Mouse (Mus musculus) adrenal gland, adult 8-10 months (tissue): Measurements from ENCODE around the gene Eif4a2. TPM values are rescaled to one million over a fixed set of nuclear protein-coding genes. Genes with fewer than 3 reads are reported as not detected.
"Not testable (repeated sequence)": the region's sequence is repeated elsewhere in the genome, so short reads cannot be mapped to it uniquely, and the experiment has no call there.

Source experiments
- DNase-seq: peaks from one replicate; pipeline ENCODE4 v3.0.0; 2022
- total RNA-seq, 4 experiments: library from RNA; stranded (reverse); gene quantifications; 2 replicates each; pipeline ENCODE4 v1.2.4; 2022

Gene Eif4a2
- 100 to 1,000 TPM; 551 to 775 (median 679) TPM for total RNA-seq

DNA sequence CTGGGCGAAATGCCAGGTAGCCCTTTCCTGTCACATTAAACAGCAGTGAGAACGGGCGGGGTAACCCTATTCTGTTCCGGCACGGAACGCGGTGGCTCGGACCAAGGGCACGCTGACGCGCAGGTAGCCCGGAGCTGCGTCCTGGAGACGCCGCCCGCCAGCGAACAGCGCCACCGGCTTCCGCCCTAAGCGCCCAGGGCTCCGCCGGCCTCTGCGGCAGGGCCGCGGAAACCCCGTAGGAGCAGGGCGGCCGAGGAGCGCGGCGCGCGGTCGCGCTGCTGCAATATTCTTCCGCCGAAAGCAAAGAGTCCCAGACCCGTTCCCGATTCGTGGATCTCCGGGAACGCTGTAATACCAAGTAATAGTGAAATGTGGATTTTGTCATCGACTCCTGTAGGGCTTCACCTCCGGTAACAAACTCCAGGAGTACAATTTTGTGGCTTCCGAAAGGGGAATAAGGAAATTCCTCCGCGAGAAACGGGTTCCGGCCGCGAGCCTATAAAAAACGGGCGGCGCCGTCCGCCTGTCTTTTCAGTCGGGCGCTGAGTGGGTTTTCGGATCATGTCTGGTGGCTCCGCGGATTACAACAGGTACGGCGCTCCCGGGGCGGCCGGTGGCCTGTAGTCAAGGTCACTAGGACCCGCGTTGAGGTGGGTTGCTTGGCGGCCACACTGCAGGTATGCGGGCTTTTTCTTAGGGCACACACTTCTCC, at the start of gene Eif4a2:
TSS of gene Eif4a2 (plus strand) at position 214 of the 712 bp plus-strand sequence.
- peak; percentile 88 for DNase-seq

DNA sequence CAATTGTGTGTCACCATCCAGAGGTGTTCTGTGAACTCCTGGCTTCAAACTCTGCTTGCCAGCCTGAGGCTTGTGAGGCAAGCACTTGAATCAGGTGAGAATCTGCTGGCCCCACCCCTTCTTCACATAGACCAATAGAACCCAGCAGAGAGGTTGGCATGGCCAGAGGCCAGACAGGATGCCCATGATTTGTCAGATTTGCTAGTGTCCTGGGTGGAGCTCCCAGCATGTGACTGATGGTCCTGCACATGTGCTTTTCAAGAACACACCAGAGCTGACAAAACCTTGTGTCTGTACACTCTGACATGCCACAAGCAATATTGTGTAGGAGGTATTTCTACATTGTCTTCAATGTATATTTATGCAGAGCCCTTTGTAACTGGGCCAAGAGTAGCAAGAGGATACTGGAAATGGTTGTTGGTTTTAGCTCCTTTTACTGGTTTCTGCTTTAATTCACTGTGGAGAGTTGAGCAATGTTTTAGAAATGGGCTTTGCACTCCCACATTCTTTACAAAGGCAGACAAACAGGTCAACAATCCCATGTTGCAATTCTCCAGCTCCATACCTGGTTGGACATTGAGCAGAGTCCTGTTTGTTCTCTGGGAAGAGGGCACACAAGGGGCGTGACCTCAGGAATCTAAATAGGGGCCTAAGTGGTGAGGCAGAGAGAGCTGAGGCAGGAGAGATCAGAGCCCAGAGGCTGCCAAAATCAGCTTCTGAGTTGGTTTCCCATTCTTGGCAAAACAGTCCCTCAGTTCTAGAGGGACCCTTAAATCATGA, 49.4 kb upstream of the Eif4a2 start, which contains the start of gene Kng1:
TSS of gene Kng1 (plus strand) at position 198 of the 780 bp plus-strand sequence.
- not testable (repeated sequence) for DNase-seq

DNA sequence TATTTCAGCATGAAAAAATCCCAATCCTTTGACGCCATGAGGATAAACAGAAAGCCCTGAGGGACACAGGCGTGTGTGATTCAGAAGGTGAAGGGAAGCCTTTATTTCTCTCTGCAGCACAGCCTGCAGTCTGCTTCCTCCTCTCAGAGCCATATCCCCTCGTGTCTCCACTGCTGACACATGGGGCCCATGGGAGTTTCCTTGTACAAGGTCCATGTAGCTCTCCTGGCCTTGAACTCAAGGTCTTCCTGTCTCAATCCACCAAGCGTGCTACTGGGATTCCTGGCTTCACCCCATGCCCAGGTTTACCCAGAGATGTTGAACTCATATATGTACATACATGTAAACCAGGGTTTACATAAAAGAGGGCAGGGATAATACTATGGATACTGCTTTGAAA, 47.6 kb upstream of the Eif4a2 start:
- not testable (repeated sequence) for DNase-seq

DNA sequence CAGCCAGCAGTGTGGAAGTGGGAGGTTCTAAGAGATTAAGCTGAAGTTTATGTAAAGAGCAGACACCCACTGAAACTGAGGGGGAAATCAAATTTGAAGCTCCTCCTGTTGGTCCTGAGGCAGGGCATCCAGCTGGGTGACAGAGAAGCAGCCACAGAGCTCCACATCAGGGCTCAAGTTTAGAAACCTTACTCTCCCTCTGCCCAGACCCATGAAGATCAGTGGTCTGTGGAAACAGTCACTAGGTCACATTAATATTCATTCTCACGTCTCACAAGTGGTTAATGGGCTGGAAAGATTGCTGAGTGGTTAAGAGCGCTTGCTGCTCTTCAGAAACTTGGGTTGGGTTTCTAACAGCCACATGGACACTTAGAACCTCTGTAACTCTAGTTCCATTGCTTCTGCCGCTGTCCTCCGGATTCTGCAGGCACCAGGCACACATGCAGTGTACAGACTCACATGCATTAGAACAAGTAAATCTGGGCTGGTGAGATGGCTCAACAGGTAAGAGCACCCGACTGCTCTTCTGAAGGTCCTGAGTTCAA, 46.4 kb upstream of the Eif4a2 start:
- not testable (repeated sequence) for DNase-seq

DNA sequence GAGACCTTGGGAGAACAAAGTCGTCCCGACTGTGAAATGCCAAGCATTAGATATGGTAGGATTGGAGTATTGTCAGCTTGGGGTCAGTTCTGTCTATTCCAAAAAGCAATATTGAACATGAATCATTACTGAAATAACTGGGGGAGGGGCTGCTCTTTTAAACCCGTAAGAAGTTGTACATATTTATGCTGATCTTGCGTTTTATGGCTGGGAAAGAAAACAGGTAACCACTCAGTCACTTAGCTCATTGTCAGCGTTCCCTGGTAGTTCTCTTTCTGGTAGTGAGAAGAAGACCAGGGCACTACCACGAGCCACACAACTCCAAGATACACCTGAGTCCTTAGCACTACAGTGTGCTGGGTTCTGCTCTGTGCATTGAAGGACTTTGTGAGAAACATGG, 29.7 kb upstream of the Eif4a2 start:
- not testable (repeated sequence) for DNase-seq

DNA sequence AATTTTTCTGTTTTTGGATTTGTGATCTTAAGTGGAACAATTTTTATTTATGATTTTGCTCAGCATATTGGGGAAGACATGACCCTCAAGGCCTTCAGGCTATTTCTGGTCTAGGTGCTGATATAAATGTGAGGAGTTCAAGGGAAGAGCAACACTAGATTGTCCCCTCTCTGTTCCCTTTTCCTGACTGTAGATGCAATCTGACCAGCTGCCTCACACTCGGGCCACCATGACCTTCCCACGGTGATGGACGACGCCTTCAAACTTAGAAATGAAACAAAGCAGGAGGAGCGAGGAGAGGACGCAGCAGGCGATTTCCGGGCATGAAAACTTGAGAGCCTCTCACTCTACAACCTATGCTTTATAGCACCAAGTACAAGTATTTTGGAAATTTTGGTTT, 20.1 kb upstream of the Eif4a2 start:
- DNase-seq = not testable (repeated sequence)

DNA sequence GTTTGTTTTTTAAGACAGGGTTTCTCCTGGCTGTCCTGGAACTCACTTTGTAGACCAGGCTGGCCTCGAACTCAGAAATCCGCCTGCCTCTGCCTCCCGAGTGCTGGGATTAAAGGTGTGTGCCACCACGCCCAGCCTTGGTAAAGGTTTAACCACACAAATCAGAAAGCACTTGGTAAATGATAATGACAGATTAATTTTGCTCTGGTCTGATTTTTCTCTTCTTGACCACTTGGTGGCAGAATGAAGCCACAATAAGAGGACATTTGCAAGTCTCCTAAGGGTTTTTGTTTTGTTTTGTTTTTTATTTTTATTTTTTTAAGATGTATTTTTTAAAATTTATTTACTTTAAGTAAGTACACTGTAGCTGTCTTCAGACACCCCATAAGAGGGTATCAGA, 19.5 kb upstream of the Eif4a2 start:
- DNase-seq = not testable (repeated sequence)

DNA sequence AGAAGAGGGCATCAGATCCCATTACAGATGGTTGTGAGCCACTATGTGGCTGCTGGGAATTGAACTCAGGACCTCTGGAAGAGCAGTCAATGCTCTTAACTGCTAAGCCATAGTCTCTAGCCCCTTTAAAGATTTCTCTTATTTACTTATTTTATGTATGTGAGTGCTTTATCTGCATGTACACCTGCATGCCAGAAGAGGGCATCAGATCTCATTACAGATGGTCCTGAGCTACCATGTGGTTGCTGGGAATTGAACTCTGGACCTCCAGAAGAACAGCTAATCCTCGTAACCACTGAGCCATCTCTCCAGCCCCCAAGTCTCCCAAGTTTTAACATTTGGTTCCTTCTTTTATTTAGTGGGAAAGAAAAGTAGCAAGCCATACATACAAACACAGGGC, 18.8 kb upstream of the Eif4a2 start:
- DNase-seq = not testable (repeated sequence)

DNA sequence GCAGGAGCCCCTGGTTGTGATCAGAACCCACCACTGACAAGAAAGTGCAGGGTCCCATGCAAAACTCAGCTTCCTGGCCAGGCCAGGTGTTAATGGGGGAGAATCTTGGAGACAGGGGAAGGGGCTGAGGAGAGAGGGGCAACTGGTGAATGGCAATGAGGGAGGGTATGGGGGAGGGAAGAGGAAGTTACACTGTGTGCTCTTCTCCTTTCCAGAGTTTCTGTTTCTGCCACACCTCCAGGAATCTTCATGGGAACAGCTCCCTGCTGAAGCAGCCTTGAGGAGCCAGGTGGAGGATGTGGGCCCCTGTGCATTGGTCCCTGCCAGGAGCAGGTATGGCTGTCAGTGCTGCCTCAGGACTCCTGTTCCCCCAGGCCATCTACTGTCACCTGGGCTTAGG, 15.9 kb upstream of the Eif4a2 start:
- DNase-seq = not testable (repeated sequence)

DNA sequence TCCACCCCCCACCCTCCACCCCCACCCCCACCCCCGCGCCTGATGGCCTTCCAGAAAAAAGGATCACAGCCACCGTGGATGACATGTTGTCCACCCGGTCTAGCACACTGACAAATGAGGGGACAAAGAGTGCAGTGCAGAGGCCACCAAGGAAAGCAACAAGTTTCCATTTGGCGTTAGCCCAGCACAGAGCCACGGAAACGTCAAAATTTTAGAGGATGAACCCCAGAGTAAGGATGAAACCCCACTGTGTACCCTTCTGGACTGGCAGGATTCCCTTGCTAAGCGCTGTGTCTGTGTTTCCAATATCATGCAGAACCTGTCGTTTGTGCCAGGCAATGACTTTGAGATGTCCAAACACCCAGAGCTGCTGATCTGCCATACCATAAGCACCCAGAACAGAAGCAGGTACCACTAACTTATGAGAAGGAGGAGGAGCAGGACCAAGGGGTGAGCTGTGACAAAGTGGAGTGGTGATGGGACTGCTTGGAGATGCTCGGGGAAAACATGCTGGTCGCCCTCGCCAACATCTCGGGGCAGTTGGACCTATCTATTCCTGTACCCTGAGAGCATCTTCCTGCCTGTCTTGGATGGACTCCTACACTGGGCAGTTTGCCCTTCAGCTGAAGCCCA, 13.8 kb upstream of the Eif4a2 start:
- DNase-seq = no peak

DNA sequence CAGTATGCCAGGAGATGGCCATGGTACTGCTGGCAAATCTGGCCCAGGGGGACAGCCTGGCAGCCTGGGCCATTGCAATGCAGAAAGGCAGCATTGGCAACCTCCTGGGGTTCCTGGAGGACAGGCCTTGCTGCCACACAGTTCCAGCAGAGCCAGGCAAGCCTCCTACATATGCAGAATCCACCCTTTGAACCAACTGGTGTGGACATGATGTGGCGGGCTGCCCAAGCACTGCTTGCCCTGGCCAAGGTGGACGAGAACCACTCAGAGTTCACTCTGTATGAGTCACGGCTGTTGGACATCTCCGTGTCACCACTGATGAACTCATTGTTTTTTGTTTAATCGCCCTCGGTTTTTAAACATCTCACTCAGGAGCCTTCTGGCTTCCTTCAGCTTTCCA, 13.1 kb upstream of the Eif4a2 start:
- DNase-seq = no peak

DNA sequence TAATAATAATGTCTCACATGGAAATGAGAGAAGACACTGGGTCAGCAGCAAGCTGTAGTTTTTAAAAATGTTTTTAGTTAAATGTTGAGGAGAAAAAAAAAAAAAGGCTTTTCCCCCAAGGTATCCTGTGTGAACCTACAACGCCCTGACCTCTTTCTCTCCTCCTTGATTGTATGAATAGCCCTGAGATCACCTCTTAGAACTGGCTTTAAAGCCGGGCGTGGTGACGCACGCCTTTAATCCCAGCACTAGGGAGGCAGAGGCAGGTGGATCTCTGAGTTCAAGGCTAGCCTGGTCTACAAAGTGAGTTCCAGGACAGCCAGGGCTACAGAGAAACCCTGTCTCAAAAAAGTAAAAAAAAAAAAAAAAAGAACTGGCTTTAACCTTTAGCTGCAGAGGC, 11.7 kb upstream of the Eif4a2 start:
- not testable (repeated sequence) for DNase-seq

DNA sequence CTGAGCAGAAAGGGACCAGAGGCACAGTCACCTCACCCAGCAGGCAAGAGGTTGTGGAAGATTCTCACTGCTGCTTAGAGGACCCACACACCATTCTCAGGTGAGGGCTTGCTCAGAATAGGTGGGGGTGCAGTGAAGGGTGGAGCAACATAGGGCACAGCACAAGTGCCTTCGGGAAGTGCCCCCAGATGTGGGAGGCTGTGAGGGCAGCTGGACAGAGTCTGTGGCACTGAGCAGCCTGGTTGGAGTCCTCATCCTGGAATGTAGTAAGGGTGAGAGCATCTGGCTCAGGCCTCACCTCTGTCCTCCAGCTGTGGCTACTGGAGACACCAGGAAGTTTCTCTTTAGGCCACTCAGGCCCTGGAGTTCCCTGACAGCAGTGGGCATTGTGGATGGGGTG, 10.4 kb upstream of the Eif4a2 start:
- not testable (repeated sequence) for DNase-seq

DNA sequence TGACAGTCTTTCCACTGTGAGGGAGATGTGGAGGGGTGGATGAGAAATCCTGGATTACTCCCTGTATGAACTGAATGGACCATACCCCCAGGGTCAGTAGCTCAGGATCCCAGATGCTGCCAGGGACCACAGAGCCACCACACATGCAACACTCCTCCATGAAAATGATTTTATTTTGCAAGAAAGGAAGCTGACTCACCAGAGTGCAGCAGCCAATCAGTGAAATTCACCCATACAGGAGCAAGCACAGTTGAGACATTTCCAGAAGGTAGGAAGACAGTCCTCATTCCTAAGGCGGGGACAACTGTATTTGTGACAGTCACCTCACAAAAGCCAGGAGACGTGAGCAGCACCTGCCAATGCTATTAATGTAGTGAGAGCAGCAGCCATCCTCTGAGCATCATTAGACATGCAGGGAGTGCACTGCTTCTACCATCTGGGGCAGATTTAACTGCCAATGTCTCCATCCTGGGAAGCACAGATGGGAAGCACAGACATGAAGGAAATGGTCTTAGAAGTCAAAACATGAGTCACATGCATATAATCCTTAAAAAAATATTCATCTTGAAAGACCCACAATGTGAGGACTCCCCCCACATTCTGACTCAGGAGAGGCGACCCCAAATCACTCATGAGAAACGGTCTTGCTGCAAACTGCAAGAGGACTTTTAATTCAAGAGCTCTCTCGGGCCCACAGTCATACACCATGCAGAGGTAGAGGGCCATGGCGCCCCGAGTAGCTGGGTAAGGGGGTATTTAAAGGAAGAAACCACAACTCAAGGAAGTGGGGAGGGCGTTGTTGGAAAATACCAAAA, 9.7 kb upstream of the Eif4a2 start:
- not testable (repeated sequence) for DNase-seq

DNA sequence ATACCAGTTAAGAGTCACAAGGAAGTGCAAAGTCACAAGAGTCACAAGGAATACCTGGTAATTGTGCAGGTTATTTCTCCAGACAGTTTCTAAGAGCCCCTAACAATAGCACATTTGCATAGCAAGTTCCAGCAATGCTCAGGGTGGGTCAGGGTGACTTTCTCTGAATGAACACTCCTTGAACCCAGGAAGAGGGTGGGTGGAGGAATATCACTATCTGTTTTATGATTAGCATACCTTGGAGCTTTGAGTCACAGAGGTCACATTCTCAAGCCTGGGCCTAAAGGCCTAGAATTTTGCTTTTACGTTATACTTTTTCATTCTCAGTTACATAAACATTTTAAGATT, 9.2 kb upstream of the Eif4a2 start:
- not testable (repeated sequence) for DNase-seq

DNA sequence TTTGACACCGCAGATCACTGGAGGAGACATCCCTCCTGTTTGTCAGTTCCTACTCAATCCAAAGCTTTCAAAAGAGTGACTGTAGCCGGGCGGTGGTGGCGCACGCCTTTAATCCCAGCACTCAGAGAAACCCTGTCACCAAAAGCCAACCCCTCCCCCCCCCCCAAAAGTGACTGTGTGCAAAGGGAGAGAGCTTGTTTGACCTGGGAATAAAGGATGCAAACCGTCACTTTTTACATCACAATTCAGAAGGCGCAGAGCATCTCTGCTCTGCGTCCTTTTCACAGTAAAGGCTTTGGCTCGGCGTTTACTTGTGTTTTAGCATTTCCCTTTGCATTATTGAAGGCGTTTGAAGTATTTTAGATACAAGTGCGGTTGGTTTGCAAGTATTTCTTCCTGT, 7.6 kb upstream of the Eif4a2 start:
- no peak for DNase-seq

DNA sequence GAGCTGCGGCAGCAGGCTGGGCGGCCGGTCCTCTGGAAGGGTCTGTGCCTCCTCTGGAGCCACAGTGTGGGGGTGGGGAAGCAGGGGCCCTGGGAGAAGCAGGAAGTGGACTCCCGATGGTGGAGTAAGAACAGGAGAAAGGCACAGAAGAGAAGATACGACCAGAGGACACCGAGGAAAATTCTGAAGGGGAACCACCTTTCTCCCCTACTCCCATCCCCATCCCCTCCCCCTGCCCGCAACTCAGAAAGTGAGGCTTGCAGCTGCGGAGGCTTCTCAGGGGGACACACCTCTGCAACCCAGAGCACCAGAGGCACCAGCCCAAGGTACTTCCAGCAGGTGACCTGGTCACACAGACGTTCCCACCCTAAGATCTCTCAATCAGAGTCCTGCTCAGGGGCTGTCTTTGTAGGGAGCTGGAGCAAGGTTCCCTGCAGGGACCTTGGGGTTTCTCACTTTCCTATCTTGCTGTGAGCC, 7.1 kb upstream of the Eif4a2 start:
- no peak for DNase-seq

DNA sequence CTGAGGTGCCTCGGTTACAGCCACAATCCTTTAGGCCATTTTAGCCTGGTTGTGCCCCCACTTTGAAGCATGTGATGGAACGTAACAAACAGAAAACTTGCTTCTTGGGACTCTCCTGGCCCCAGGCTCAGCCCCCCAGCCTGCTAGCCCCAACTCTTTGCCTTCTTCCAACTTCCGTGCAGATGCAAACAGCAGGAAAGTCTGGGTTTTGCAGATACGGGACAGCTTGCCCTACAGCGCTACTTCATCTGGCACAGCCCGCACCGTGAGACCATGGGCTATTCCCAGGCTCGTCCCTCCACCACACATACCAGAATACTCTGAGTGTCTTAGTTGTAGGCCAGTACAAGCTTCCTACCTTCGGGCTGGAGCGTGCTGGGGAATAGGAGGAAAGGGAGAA, 6.6 kb upstream of the Eif4a2 start:
- no peak for DNase-seq

DNA sequence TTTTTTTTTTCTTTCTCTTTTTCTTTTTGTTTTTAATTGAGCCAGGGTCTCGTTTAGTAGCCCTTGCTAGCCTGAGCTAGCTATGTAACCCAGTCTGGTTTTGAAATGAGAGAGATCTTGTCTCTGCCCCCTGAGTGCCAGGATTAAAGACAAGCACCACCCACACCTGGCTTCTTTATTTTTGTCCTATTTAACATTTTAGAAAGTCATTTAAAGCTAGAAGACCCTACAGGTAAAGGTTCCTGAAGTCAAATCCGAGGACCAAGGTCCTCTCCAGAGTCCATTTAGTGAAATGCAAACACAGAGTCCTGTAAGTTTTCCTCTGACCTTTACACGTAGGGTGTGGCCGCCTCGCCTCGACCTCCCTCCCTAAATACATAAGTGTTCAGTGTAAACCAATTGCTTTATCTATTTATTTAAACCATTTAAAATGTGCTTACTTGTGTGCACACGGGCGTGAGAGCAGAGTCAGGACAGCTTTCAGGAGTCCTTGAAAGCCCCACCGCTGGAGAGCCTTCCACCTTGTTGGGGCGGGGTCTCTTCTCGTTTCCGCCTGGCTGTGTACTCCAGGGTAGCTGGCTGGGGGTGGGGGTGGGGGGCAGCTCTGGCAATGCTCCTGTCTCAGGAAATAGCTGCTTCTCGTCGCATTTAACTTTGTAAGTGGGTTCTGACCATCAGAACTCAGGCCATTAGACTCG, 4.8 kb upstream of the Eif4a2 start:
- no peak for DNase-seq

DNA sequence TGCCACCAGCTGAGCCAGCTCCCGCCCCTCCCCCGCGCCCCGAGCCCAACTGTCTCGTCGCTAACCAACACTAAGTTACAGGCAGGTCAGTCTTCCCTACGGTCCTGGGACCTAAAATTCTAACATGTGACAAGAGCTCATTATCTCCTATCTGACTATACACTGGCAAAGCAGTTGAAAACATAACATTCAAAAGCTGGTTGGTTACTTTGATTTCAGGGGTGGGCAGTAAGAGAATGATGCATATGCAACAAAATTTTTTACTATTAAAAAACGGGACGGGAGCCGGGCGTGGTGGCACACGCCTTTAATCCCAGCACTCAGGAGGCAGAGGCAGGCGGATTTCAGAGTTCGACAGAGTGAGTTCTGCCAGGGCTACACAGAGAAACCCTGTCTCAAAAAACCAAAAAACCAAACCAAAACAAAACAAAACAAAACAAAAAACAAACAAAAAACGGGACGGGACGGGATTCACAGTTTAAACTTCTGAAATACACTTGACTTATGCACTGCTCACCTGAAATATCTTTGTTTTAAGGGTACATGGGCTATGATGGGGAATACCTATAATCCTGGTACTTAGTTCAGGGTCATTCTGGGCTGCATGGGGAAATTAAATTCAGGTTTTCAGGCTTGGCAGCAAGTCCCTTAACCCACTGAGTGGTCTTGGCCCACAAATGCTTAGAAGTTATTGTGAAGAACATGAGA, 4.1 kb upstream of the Eif4a2 start:
- no peak for DNase-seq

DNA sequence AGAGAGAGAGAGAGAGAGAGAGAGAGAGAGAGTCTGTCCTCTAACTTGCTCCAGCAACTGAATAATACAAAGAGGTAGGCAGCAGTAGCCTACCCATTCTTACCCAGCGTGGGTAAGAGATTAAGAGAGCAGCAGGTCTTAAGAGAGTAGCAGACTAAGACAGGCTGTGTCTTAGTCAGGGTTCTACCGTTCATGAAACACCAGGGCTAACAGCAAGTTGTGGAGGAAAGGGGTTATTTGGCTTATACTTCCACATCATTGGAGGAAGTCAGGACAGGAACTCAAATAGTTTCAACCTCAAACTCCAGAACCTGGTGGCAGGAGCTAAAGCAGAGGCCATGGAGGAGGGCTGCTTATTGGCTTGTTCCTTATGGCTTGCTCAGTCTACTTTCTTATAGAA, 3.4 kb upstream of the Eif4a2 start:
- DNase-seq = no peak
